In the genomic region with DNA sequence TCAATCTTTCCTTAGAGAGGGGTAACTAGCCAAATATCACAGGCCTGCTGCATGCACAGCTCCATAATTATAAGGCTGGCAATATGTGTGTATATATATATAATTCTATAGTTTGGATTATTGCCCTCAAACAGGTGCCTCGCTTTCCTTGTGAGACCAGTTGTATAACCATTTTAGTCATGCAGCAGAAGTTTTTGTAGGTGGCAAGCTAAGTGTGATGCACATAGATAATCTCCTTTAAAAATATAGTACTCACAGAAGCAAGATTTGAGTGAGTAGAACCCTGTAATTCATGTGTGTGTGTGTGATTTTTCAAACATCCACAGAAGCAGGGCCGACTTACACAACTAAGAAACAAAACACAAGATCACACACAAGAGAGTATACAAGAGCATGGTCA, we compare ENCODE assay signal across 19 mouse cellular contexts.
DNase-seq lines count a peak whose midpoint lies in the region; ATAC-seq lines count a peak whose summit lies in the region.
"Had no signal": no experiment of that assay in that cellular context is flagged by ENCODE, and none has a peak within 500 bp of the region (broad histone marks: within the 10 kb centered on the region; RNA-seq: fewer than 3 reads in every experiment).

No protein-coding gene starts in this region.

- peak; percentile 14 for DNase-seq in layer of hippocampus, adult 9-11 months
- no peak for DNase-seq in layer of hippocampus, adult 11-12 months (ENCODE audit: low spot score)
- peak; percentile 7 for DNase-seq in right cerebral cortex, postnatal 25 days
- no peak for DNase-seq in right cerebral cortex, adult 18-20 months
- DNase-seq in telencephalon, adult 2 months (ENCODE audit: low read depth, low spot score), result peak; percentile 38
- DNase-seq: adrenal gland, adult 8-10 months; adrenal gland, postnatal 14 days; cerebellum, adult 11 months; cerebellum, adult 18-20 months; cerebellum, adult 8-10 months; cerebellum, adult 9-11 months; cerebellum, postnatal 14 days; cerebellum, postnatal 36 days; embryo, embryonic 11 days had no signal

- no peak for ATAC-seq in CD4-positive, CD25-positive, alpha-beta regulatory T cell, adult 4 months
- ATAC-seq: activated CD4-positive, CD25-positive, alpha-beta regulatory T cell, adult 4 months; forebrain, embryonic 14.5 days; forebrain, embryonic 16.5 days; Patski had no signal

Comparison
In these comparisons a context has a peak if more than half of its experiments do, and no peak if none do; other contexts are left out.
1. DNase-seq: peak in layer of hippocampus, adult 9-11 months (single experiment), right cerebral cortex, postnatal 25 days (single experiment) and telencephalon, adult 2 months (single experiment); none in layer of hippocampus, adult 11-12 months (single experiment) and right cerebral cortex, adult 18-20 months (single experiment).